Mouse (Mus musculus) brain, adult 2 months (tissue): ENCODE measurements at regions not wholly inside any gene's neighbourhood (a gene's known extent, or its start where the extent isn't known, plus 50 kb on each side); places are given as distances from the start of the nearest gene placed in this dataset.
A peak's percentile ranks its signal among the peaks of the same experiment; 100 is the strongest.

Source experiments
- DNase-seq: peaks from one replicate; pipeline ENCODE4 v3.0.0; 2011; ENCODE audit warnings: low read depth, low spot score

- no peak for DNase-seq
Observed at GRCm38 (mm10) chr11:41852813-41853212, 147.8 kb downstream of the Gabrg2 start.

- DNase-seq, result no peak
Observed at GRCm38 (mm10) chr11:41825978-41826679, 174.5 kb downstream of the Gabrg2 start.

- peak; percentile 82 for DNase-seq
Observed at GRCm38 (mm10) chr11:41818014-41818413, 182.6 kb downstream of the Gabrg2 start.

GRCm38 (mm10) chr11:41812996-41813395 is 187.7 kb downstream of the Gabrg2 start:
- peak; percentile 68 for DNase-seq

GRCm38 (mm10) chr11:41808897-41809296 is 191.8 kb downstream of the Gabrg2 start:
- no peak for DNase-seq

DNA sequence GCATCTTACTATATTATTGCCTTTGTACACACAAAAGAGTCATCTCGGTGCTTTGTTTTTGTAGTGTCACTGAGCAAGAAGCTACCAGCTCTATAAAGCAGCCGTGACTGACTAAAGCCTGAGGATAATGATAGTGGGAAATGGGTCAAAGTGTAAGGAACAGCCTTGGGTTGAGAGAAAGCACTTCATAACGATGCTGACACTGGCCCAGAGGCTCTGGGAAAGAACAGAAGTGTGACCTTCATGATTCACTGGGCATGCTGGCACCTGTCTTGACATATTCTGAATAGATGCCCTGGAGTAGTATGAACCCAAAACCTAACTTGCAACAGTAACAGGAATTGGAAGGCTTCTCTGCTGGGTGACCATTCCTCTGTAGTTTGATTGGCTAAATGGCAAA is 208.5 kb downstream of the Gabrg2 start:
- no peak for DNase-seq
